Mouse (Mus musculus) hindbrain, embryonic 11.5 days (tissue): ENCODE results near the gene Cct4. TPM values are rescaled to one million over a fixed set of nuclear protein-coding genes. Genes with fewer than 3 reads are reported as not detected.

ENCODE experiments used
- ATAC-seq: fragments of 200-750 bp; cut with Nextera tagmentation; 2 replicates; pipeline ENCODE4 v1.8.0; 2017; ENCODE audit warnings: mild to moderate bottlenecking, moderate TSS enrichment, moderate library complexity; ENCODE audit not compliant: low FRiP score
- DNase-seq: peaks from one replicate; pipeline ENCODE4 v3.0.0-alpha.2; 2015; ENCODE audit warnings: low spot score
- H3K27ac ChIP-seq: fragments of 300-500 bp; sonication (generic); 2 replicates; pipeline ENCODE4 v1.5.1; 2014; ENCODE audit warnings: mild to moderate bottlenecking, low read depth, low read length
- H3K27me3 ChIP-seq: fragments of 300-500 bp; sonication (generic); 2 replicates; pipeline ENCODE4 v1.6.1; 2014; ENCODE audit warnings: mild to moderate bottlenecking, low read length, moderate library complexity, mixed read lengths; ENCODE audit not compliant: control insufficient read depth, insufficient read depth
- H3K36me3 ChIP-seq: fragments of 300-500 bp; sonication (generic); 2 replicates; pipeline ENCODE4 v1.6.1; 2014; ENCODE audit warnings: mild to moderate bottlenecking, low read length, moderate library complexity, mixed read lengths; ENCODE audit not compliant: control insufficient read depth, insufficient read depth
- H3K4me1 ChIP-seq: fragments of 300-500 bp; sonication (generic); replicated peaks from 2 replicates; pipeline ENCODE4 v1.6.1; 2014; ENCODE audit warnings: low read length, mixed read lengths; ENCODE audit not compliant: control insufficient read depth, insufficient read depth
- H3K4me2 ChIP-seq: fragments of 300-500 bp; sonication (generic); replicated peaks from 2 replicates; pipeline ENCODE4 v1.6.1; 2014; ENCODE audit warnings: mild to moderate bottlenecking, low read depth, low read length
- H3K4me3 ChIP-seq: fragments of 300-500 bp; sonication (generic); 2 replicates; pipeline ENCODE4 v1.5.1; 2014; ENCODE audit warnings: low read depth, low read length
- H3K9ac ChIP-seq: fragments of 300-500 bp; sonication (generic); 2 replicates; pipeline ENCODE4 v1.6.1; 2014; ENCODE audit warnings: low read depth, low read length
- H3K9me3 ChIP-seq: fragments of 300-500 bp; sonication (generic); 2 replicates; pipeline ENCODE4 v1.6.1; 2016; ENCODE audit warnings: low read length; ENCODE audit not compliant: control insufficient read depth
- WGBS: fragments of 180-500 bp; shearing (Covaris S2); extraction: QIAGEN DNeasy Blood & Tissue Kit; methylation state at CpG from one replicate; pipeline ENCODE4 v1.1.7; 2014; 5-methylcytosine and 5-hydroxymethylcytosine counted together
- polyA plus RNA-seq: library from polyadenylated mRNA; unstranded; fragments of >200 nt; fragmentation: Nextera tagmentation; extraction: Ambion mirVana; gene quantifications from 2 replicates; pipeline ENCODE4 v1.2.1, GENCODE M21; 2014

The Cct4 gene
- polyA plus RNA-seq, 1 experiment from 2014 or later: 457 TPM

- no peak for DNase-seq
Measured at GRCm38 (mm10) chr11:23028957-23029356, 38.6 kb downstream of the Cct4 start.

GRCm38 (mm10) chr11:23029399-23029798 lies 39.1 kb downstream of the Cct4 start:
- Histone ChIP-seq H3K36me3 (no peaks in the 10 kb centered on the region), H3K9me3 (no peaks in the 10 kb centered on the region), H3K27ac (no peak overlapping the region), H3K4me1 (no peaks in the 10 kb centered on the region), H3K4me2 (no peak overlapping the region), H3K27me3 (no peaks in the 10 kb centered on the region), H3K9ac (no peak overlapping the region), H3K4me3 (no peak overlapping the region)
- no peak for ATAC-seq
- DNase-seq: no peak
- WGBS: 78% methylated on average over 6 of the region's 6 CpGs

More at GRCm38 (mm10) chr11:23028957-23029356, 38.6 kb downstream of the Cct4 start:
- Histone ChIP-seq H3K4me3 (no peak overlapping the region), H3K9me3 (no peaks in the 10 kb centered on the region), H3K27ac (no peak overlapping the region), H3K4me2 (no peak overlapping the region), H3K4me1 (no peaks in the 10 kb centered on the region), H3K9ac (no peak overlapping the region), H3K36me3 (no peaks in the 10 kb centered on the region), H3K27me3 (no peaks in the 10 kb centered on the region)
- 79% methylated on average over 3 of the region's 3 CpGs for WGBS
- no peak for ATAC-seq

- ATAC-seq: no peak
- 68% methylated on average over 5 of the region's 5 CpGs for WGBS
Measured at GRCm38 (mm10) chr11:23047252-23047651, 56.9 kb downstream of the Cct4 start.

DNA sequence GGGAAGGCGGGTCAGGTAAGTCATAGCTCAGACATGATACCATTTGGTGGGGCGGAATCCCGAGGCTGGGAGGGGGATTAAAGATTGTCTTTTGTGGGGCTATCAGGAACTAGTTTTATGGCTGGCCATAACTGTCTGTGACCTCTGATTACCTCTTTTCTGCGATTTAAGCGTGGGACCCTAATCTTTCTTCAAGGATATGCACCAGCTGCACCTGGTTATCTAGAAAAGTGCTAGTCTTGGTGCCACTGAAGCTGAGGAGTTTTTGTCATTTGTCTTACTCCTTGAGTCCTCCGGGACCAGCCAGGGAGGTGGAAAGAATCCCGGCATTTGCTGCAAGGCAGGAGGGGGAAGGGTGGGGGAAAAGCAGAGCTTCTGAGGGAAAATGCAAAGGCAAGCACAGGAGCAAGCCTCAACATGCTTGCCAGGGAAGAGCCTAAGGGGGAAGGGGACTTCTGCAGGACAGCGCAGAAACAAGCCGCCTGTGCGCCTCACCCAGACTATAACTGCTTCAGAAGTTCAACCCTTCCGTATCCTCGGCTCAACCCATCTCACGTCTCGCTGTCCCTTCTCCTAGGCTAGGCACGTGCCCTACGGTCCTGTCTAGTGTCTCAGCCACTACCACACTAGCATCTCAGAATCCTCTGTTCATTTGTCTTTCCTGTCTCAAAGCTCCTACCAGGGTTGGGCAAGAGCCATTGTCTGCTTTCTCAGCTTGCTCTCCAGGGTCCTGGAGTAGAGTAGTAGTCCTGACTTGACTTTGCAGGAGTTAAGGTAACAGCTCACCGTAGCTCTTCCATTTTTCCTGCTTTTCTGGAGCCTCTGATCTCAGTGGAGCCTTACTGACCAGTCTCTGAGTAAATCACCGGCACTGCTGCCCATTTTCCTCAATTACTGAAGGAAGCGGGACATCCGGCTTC lies 57.6 kb downstream of the Cct4 start:
- WGBS: 46% methylated on average over 20 of the region's 20 CpGs
- DNase-seq (peak; percentile 14), ATAC-seq (no peak)
- Histone ChIP-seq H3K4me1 (no peaks in the 10 kb centered on the region), H3K4me3 (no peak overlapping the region), H3K4me2 (no peak overlapping the region), H3K36me3 (no peaks in the 10 kb centered on the region), H3K27ac (no peak overlapping the region), H3K9ac (no peak overlapping the region), H3K9me3 (no peaks in the 10 kb centered on the region), H3K27me3 (no peaks in the 10 kb centered on the region)

More at GRCm38 (mm10) chr11:23047252-23047651, 56.9 kb downstream of the Cct4 start:
- Histone ChIP-seq H3K36me3 (no peaks in the 10 kb centered on the region), H3K27me3 (no peaks in the 10 kb centered on the region), H3K27ac (no peak overlapping the region), H3K9ac (no peak overlapping the region), H3K4me2 (no peak overlapping the region), H3K9me3 (no peaks in the 10 kb centered on the region), H3K4me1 (no peaks in the 10 kb centered on the region), H3K4me3 (no peak overlapping the region)
- DNase-seq: no peak

DNA sequence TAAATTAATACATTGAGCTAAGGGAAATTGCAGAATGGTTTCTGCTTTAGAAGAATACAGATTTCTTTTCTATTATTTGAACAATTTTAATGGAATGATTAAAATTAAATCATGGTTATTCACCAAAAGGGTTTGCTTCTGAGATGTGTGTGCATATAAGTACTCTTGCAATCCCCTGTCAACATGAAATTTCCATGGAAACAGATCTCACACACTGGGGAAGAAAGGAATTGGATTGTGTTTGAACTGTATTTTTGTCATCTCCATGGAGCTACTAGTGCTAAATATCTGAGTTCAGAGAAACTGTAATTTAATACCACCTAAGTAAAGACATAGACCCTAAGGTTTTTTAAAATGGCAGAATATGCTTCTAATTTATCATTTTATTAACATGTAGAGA lies 59.3 kb downstream of the Cct4 start:
- Histone ChIP-seq H3K4me1 (no peaks in the 10 kb centered on the region), H3K27ac (no peak overlapping the region), H3K4me3 (no peak overlapping the region), H3K9me3 (no peaks in the 10 kb centered on the region), H3K4me2 (no peak overlapping the region), H3K27me3 (no peaks in the 10 kb centered on the region), H3K9ac (no peak overlapping the region), H3K36me3 (no peaks in the 10 kb centered on the region)
- DNase-seq (no peak), ATAC-seq (no peak)

DNA sequence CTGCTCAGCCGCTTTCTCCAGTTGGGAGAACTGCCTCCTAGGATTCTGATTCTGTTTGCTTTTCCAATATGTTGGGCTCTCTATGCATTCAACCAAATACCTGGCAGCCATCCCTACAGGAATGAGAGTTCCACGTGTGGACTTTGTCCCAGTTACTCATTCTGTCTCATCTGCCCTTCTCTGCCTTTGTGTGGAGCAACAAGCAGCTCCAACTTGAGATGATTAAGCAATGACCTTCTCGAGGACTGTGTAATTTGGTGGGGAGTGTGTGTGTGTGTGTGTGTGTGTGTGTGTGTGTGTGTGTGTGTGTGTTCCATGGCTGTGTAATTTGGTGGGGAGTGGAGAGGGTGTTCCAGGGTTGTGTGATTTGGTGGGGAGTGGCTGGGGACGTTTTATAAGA lies 62.0 kb downstream of the Cct4 start:
- Histone ChIP-seq H3K9me3 (no peaks in the 10 kb centered on the region), H3K4me2 (no peak overlapping the region), H3K4me3 (no peak overlapping the region), H3K9ac (no peak overlapping the region), H3K4me1 (no peaks in the 10 kb centered on the region), H3K36me3 (no peaks in the 10 kb centered on the region), H3K27me3 (no peaks in the 10 kb centered on the region), H3K27ac (no peak overlapping the region)
- WGBS: 78% methylated on average over 4 of the region's 4 CpGs
- DNase-seq (no peak), ATAC-seq (no peak)

Other genes with a start within 250 kb of the Cct4 start
- gene B3gnt2, start 129.6 kb upstream of the Cct4 start, polyA plus RNA-seq: 1.7 and 3.0 TPM in 2 replicates
- 4.7 and 5.2 TPM in 2 replicates for gene Zrsr1, start 18.5 kb upstream of the Cct4 start, polyA plus RNA-seq
- gene Gm28048, start 8.4 kb upstream of the Cct4 start, polyA plus RNA-seq: 4.8 and 6.1 TPM in 2 replicates
- 401 and 411 TPM in 2 replicates for gene Commd1, start 8.1 kb upstream of the Cct4 start, polyA plus RNA-seq
- gene Fam161a, start 17.0 kb downstream of the Cct4 start, polyA plus RNA-seq: 5.0 and 6.9 TPM in 2 replicates